Mouse (Mus musculus) myocyte (in vitro differentiated cells): Measurements from ENCODE around the gene Actb.

ENCODE experiments used
- CEBPB ChIP-seq: IDR thresholded peaks from 2 replicates; pipeline ENCODE4 v1.6.1; 2011; ENCODE audit warnings: mild to moderate bottlenecking, moderate library complexity; ENCODE audit not compliant: poor library complexity, insufficient read depth, severe bottlenecking
- USF1 ChIP-seq: IDR thresholded peaks from one replicate; pipeline ENCODE4 v1.6.1; 2011; ENCODE audit warnings: low read depth, mild to moderate bottlenecking, control low read depth, moderate library complexity

GRCm38 (mm10) chr5:142901355-142901802 is 5.2 kb downstream of the Actb start:
- TF ChIP-seq CEBPB = no peak
- TF ChIP-seq USF1 = no peak
